Mouse (Mus musculus): ENCODE measurements around the gene Cfap299.

Cfap299 gene

GRCm38 (mm10) chr5:98842600-98843310, 513.7 kb downstream of the Cfap299 start:
- DNase-seq = no peak

DNA sequence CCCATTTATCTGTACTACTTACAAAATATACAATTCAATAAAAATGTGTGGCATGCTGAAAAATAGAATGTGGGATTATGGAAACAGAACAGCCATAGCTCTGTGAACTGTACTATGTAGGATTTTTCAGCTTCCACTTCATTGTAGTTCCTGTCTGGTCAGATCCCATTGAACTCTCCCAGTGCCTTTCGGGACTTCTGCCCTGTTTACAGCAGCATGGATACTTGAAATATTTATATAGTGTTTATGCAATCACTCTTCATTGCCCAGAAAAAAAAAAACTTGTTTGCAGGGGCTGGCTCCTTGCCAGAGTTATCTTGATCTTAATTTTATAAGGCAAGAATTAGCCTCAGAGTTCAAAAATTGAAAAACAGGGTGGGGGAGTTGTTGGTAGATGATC, 515.6 kb downstream of the Cfap299 start:
- DNase-seq = no peak
